Mouse (Mus musculus) kidney, postnatal 25 days (tissue): ENCODE measurements around the gene Grk4.
A peak's percentile ranks its signal among the peaks of the same experiment; 100 is the strongest.
"Not testable (repeated sequence)": the region's sequence is repeated elsewhere in the genome, so short reads cannot be mapped to it uniquely, and the experiment has no call there.

Experiments used
- DNase-seq, 2 experiments: peaks; one replicate each; pipeline ENCODE4 v3.0.0; 2021; ENCODE audit warnings: mixed read lengths in 2 of 2

The Grk4 gene

DNA sequence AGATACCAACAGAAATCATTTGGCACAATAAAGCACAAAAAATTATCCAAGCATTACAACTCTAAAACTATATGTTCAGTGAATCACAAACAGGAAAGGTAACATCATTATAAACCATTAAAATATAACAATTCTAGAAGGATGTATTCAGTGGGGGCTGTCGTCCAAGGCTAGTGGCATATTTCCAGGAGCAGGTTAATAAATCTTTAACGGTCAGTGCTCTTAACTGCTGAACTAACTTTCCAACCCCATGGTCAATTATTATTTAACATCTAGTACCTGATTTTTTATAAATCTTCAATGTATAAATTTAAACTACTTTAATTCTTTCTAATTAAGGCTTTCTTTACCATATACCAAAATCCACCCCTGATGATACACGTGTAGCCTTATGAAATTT, 54.2 kb downstream of the Grk4 start:
- not testable (repeated sequence) for DNase-seq

DNA sequence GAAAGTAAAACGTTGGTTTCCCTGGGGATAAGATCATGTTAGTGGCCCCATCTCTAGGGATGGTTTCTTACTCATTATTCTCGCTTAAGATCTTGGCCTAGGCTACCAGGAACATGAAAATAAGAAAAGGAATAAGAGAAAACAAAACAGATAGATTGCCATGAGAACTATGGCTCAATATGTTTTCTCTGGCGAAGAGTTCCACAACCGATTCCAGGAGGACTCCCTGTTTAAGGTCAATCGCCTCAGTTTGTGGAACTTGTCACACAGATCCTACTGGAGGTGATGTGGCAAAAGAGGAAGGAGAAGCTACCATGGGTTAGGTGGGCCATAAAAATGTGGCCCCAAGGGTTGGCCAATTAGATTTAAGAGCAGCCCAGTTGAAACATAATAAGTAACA, 54.6 kb downstream of the Grk4 start:
- no peak for DNase-seq

DNA sequence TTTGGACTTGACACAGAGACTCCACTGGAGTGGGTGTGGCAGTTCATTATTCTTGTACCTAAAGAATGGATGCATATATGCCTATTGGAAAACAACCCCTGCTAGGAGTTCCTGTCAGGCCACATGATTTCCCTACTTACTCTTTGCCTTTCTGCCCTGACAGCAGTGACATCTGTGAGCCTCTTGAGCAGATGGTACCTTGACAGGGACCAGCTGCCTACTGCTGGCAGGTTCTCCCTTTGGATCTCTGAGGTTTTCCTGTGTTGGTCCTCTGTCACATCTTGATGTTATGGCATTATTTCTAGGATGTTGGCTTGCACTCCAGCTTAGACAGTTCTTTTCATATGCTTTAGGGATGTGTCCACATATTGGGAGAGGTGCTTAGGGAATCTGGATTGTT, 69.0 kb downstream of the Grk4 start:
- no peak for DNase-seq

DNA sequence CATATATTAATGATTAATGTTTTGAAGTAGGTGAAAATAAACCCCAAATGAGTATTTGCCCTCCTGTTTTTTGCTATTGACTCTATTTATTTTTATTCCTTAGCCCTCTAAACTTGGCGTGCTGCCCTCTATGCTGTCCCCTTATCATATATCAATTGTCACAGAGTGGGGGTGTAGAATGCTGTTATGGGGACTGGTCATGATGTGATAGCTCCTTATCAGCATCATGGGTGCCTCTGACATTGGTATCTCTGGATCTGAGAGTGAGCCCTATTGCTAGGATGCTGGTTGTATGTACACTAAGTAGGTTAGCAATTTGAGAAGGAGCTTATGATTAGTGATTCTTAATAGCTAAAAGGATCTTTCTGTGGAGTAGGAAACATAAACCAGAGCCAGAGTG, 70.1 kb downstream of the Grk4 start:
- no peak for DNase-seq

DNA sequence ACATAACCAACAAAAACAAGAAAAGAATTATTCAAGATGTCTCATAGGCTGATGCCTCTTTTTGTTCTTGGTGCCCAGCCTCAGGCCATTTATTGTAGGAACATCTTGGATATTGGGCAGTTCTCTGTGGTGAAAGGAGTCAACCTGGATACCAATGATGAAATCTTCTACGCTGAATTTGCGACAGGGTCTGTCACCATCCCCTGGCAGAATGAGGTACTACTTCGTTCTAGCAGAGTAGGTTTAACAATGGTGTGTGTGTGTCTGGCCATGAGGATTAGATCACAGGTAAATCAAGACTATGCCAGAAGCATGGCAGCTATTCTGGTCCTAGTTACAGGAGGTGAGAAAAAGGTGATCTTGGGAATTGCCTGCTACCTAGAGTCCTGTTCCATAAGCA, 91.3 kb downstream of the Grk4 start:
- DNase-seq, result no peak

DNA sequence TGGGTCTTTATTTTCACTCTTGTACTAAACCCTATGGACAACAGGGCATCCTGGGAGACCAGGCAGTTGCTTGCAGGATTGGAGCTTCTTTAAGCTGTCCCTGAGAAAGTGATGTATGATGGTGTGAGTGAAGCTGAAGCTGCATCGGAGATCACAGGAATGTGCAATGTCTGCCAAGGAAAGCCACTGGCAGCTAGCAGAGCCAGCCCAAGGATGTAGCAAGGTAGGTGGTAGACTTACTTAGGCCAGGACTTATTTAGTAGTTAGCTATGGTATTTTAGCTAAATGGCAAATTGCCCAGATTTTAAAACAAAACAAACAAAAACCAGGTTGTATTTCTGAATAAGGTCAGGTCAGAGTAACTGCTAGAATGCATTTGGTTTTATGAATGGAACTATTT, 98.6 kb downstream of the Grk4 start:
- DNase-seq, result no peak

DNA sequence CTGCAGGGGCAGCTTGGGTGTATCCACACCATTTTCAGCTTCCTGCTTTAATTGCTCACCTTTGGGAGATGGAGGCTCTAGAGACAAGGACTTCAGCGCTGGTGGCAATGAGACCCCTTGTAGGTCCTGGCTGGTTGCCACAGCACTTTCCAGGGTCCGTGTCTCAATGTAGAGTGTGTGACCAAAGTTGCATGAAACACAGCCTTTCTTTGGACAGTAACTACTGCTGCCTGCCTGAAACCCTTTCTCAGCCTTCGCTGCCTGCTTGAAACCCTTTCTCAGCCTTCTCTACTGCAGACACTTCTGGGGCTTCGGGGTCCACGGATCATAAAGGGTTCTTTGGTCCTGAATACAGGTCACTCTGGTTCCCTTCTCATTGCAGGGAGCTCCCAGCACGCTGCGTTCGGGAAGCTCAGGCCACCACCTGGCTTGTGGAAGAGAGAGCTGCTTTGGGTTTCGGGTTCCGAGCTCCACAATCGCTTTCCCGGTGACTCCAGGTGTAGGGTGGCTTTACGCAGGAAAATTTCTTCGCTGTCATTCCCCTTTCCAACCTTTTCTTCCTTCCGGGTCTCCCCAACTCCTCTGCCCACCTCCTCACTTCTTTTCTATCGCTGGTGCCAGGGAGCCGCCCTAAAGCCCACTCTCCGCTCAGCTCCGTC, 100.8 kb downstream of the Grk4 start:
- no peak for DNase-seq

DNA sequence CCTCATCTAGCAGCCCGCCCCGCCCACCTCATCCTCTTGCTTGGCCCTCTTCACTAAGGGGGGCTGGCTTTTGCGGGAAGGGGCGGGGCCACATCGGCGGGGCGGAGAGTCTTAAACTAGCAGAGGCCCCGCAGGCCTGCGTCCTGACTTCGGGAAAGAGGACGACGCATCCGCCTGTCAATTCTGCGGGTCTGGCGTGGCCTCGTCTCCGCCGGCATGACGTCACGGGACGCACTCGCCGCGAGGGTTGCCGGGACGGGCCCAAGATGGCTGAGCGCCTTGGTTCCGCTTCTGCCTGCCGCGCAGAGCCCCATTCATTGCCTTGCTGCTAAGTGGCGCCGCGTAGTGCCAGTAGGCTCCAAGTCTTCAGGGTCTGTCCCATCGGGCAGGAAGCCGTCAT, 101.3 kb downstream of the Grk4 start, which contains the start of gene Htt:
Gene Htt, plus strand, starts transcription at position 232 of the 400 bp plus-strand sequence.
- peak; percentile 97 to 98 for DNase-seq

DNA sequence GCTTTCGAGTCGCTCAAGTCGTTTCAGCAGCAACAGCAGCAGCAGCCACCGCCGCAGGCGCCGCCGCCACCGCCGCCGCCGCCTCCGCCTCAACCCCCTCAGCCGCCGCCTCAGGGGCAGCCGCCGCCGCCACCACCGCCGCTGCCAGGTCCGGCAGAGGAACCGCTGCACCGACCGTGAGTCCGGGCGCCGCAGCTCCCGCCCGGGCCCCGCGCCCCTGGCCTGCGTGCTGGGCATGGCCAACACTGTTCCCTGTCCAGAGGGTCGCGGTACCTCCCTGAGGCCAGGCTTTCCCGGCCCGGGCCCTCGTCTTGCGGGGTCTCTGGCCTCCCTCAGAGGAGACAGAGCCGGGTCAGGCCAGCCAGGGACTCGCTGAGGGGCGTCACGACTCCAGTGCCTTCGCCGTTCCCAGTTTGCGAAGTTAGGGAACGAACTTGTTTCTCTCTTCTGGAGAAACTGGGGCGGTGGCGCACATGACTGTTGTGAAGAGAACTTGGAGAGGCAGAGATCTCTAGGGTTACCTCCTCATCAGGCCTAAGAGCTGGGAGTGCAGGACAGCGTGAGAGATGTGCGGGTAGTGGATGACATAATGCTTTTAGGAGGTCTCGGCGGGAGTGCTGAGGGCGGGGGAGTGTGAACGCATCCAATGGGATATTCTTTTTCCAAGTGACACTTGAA, 101.9 kb downstream of the Grk4 start:
- peak; percentile 9 to 52 for DNase-seq

DNA sequence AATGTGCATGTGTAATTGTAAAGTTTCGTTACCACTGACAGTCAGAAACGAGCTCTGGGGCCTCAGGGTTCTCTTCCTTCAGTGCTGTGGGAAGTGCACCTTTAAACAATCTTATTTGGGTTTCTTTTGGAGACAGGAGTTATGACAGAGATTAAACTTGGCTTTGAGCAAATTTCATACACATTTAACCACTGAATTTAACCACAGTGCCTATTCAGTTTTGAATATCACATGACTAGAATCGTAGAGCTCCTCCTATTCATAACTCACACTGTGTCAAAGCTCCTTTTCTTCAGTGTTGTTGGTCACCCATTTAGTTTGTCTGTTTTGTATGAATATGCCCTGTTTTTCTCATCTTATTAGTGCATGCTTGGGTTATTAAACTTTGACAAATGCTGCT, 111.6 kb downstream of the Grk4 start:
- no peak for DNase-seq

DNA sequence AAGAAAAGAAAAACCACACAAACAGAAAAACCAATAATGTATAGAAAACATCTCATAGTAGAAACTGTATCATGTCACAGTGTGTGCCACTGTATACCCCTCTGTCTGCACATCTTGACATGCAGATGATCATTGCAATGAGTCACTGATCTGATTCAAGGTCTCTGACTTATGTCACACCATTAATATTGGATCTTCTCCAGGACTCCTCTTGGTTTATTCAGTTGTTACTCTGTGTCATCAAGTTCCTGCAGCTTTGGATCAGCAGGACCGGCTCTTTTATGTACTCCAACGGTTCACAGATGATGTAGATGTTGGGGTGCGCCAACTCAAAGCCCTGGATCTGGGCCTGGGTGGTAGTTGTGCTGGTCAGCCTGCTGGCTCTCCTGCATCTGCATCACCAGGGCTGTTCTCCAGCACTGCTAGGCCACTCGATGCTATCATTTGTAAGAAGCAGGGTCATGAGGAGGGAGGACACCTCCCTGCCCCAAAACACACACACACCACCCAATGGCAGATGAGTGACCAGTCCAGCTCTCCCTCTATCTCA, 112.6 kb downstream of the Grk4 start:
- no peak for DNase-seq

DNA sequence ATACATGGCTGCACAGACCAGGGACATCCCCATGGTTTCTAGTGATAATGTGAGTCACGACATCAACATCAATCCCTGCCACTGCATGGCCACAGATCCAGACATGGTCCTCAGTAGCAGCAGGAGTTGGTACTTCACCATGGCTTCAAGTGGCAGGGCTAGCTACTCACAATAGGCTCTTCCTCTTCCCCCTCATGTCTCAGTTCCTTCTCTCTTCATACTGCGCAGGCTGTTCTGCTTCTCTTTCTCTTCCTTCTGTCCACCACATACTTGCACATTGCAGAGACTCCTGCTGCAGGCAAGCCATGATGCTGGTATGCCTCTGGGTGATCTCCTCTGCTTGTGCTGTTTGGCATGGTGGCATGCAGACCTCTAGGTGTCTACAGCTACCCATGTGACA, 113.2 kb downstream of the Grk4 start:
- no peak for DNase-seq

DNA sequence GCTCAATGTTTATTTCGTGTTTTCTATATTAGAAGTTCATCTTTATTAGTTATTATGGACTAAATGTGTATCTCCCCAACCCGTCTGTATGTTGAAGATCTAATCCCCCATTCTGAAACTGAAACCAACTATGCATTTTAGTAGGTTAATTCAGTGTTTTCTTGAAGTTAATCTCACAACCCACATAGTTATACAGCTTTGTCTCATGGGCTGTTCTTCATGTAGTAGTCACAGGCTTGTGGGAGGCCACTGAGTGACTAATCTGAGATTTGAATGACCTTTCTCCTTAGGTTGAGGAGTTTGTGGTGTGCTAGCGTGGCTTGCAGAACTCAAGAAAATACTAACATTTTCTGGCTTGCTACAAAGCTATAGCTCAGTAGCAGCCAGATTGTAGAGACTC, 124.8 kb downstream of the Grk4 start:
- DNase-seq, result no peak

DNA sequence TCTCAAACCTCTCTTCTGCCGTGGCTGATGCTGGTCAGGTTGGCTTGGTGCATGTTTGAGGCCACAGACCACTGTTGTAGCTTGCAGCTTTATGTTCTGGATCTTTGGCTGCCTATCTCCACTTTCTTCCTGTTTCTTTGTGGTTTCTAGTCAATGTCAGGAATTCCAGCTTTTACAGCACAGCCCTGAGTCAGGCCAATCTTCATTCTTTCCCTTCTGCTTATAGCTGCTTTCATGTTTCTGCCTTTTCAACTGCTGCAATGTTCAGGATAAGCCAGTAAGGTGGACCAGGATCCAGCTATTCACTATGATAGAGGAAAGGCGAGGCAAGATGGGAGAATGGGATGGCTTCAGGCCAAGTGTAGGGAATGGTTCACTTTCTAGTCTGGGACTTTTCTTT, 131.0 kb downstream of the Grk4 start:
- no peak for DNase-seq

DNA sequence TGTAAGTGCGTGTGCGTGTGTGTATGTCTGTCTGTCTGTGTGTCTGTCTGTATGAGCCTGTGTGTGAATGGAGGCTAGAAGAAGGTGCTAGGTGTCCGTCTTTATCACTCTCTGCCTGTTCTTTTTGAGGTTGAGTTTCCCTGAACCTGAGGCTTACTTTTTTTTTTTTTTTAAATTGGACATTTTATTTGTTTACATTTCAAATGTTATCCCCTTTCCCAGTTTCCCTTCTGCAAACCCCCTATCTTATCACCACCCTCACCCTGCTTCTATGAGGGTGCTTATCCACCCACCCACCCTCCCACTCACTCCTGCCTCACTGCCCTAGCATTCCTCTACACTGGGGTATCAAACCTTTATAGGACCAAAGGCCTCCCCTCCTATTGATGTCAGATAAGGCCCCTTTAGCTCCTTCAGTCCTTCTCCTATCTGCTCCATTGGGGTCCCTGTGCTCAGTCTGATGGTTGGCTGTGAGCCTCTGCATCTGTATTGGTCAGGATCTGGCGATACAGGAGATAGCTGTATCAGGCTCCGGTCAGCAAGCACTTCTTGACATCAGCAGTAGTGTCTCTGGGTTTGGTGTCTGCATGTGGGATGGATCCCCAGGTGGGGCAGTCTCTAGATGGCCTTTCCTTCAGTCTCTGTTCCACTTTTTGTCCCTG, 140.2 kb downstream of the Grk4 start:
- DNase-seq, result no peak
